Mouse (Mus musculus) midbrain, embryonic 16.5 days (tissue): Measurements from ENCODE around the gene Prr13. TPM values are rescaled to one million over a fixed set of nuclear protein-coding genes. Genes with fewer than 3 reads are reported as not detected.

Source experiments
- ATAC-seq: fragments of 200-750 bp; cut with Nextera tagmentation; 2 replicates; pipeline ENCODE4 v1.8.0; 2017; ENCODE audit warnings: moderate TSS enrichment
- H3K27ac ChIP-seq: fragments of 300-500 bp; sonication (generic); 2 replicates; pipeline ENCODE4 v1.5.1; 2014; ENCODE audit warnings: mild to moderate bottlenecking, low read length, mixed read lengths
- H3K27me3 ChIP-seq: fragments of 300-500 bp; sonication (generic); 2 replicates; pipeline ENCODE4 v1.6.1; 2014; ENCODE audit warnings: low read depth, low read length, mixed read lengths; ENCODE audit not compliant: control insufficient read depth, insufficient read depth
- H3K36me3 ChIP-seq: fragments of 300-500 bp; sonication (generic); 2 replicates; pipeline ENCODE4 v1.6.1; 2014; ENCODE audit warnings: mild to moderate bottlenecking, low read length, moderate library complexity, mixed read lengths; ENCODE audit not compliant: control insufficient read depth, insufficient read depth
- H3K4me1 ChIP-seq: fragments of 300-500 bp; sonication (generic); 2 replicates; pipeline ENCODE4 v1.6.1; 2014; ENCODE audit warnings: mild to moderate bottlenecking, low read length, mixed read lengths; ENCODE audit not compliant: control insufficient read depth, insufficient read depth
- H3K4me2 ChIP-seq: fragments of 300-500 bp; sonication (generic); 2 replicates; pipeline ENCODE4 v1.6.1; 2014; ENCODE audit warnings: mild to moderate bottlenecking, low read length, mixed read lengths
- H3K4me3 ChIP-seq: fragments of 300-500 bp; sonication (generic); 2 replicates; pipeline ENCODE4 v1.5.1; 2014; ENCODE audit warnings: low read depth, mild to moderate bottlenecking, low read length, moderate library complexity, mixed read lengths
- H3K9ac ChIP-seq: fragments of 300-500 bp; sonication (generic); 2 replicates; pipeline ENCODE4 v1.6.1; 2014; ENCODE audit warnings: low read depth, low read length, mixed read lengths
- H3K9me3 ChIP-seq: fragments of 300-500 bp; sonication (generic); replicated peaks from 2 replicates; pipeline ENCODE4 v1.6.1; 2014; ENCODE audit warnings: mild to moderate bottlenecking, low read length, mixed read lengths; ENCODE audit not compliant: control insufficient read depth, poor library complexity, severe bottlenecking
- whole genome bisulfite sequencing: fragments of 180-500 bp; shearing (Covaris S2); extraction: QIAGEN DNeasy Blood & Tissue Kit; methylation state at CpG from one replicate; pipeline ENCODE4 v1.1.7; 2014; 5-methylcytosine and 5-hydroxymethylcytosine counted together
- polyA plus RNA-seq: library from polyadenylated mRNA; unstranded; fragments of >200 nt; fragmentation: Nextera tagmentation; extraction: Ambion mirVana; gene quantifications from 2 replicates; pipeline ENCODE4 v1.2.1, GENCODE M21; 2015

Prr13 gene
- polyA plus RNA-seq, 1 experiment from 2014 or later, result 106 TPM

DNA sequence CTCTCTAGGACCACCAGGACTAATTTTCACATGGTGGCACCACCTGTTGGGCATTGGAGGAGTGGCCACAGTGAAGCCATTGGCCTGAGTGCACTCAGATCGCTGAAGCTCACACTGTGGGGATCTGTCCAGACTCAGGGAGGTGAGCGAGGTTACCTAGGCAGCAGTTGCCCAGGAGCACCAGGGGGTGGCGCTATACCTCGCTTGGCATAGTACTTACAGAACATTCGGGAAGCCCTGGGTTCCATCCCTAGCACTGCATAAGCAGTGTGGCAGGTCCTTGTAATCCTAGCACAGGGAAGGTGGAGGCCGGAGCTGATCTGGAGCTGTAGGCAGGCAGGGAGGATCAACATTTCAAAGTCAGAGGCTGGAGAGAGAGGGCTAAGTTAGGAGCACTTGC is 2.8 kb upstream of the Prr13 start:
- Histone ChIP-seq H3K4me2 (no peak overlapping the region), H3K4me3 (no peak overlapping the region), H3K27ac (no peak overlapping the region), H3K4me1 (peaks cover 17% of the 10 kb centered on the region), H3K9me3 (no peaks in the 10 kb centered on the region), H3K36me3 (no peaks in the 10 kb centered on the region), H3K9ac (no peak overlapping the region), H3K27me3 (no peaks in the 10 kb centered on the region)
- WGBS, result 39% methylated on average over 6 of the region's 6 CpGs
- no peak for ATAC-seq

DNA sequence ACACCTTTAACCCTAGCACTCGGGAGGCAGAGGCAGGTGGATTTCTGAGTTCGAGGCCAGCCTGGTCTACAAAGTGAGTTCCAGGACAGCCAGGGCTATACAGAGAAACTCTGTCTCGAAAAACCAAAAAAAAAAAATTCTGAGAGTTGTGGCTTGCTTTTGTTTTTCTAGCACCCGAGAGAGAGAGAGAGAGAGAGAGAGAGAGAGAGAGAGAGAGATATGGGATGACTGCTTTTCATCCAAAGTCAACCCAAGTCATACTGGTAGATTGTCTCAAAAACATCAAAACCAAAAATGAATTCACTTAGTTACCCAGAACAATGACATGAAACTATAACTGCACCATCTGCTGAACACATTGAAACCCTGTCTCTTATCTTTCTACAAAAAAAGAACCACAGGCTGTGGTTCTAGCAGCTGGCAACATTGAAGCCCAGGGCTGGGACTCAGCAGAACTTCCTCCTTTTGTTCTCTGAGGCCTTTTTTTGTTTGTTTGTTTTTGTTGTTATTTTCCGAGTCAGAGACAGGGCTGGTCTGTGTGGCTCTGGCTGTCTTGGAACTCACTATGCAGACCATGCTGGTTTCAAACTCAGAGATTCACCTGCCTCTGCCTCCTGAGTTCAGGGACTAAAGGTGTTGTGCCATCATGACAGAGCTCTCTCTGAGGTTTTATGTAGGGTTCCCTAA is 635 bp upstream of the Prr13 start:
- peak overlapping the region; percentile 61 for H3K4me2 ChIP-seq
- H3K27me3 ChIP-seq, result no peaks in the 10 kb centered on the region
- peak; percentile 37; the same call in 1 of the 2 replicates for ATAC-seq
- peak overlapping the region; percentile 3; the same call in 1 of the 2 replicates for H3K9ac ChIP-seq
- H3K36me3 ChIP-seq, result peaks cover 2% of the 10 kb centered on the region
- peaks cover 17% of the 10 kb centered on the region for H3K4me1 ChIP-seq
- WGBS, result 84% methylated on average over 5 of the region's 5 CpGs
- peak overlapping the region; percentile 49 for H3K4me3 ChIP-seq
- H3K27ac ChIP-seq, result 0 out of 2 replicates have a peak overlapping the region, but pooled peaks have one; percentile 6
- H3K9me3 ChIP-seq, result no peaks in the 10 kb centered on the region

DNA sequence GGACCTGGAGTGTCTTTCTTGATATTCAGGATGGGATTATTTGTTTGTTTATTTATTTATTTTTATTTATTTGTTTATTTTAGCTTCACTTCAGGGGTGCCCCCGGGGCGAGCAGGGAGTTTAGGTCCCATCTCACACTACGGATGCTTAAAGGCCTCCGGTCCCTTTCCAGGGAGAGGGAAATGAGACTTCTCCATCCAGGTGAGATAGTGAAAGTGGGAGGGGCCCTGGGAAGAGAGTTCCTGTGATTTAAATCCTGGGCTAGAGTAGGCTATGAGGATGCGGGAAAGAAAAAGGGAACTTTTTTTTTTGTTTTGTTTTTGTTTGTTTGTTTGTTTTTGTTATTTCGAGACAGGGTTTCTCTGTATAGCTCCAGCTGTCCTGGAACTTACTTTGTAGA is 553 bp downstream of the Prr13 start:
- 0 out of 2 replicates have a peak, but pooled peaks have one; percentile 47 for ATAC-seq
- peak overlapping the region; percentile 51 for H3K27ac ChIP-seq

DNA sequence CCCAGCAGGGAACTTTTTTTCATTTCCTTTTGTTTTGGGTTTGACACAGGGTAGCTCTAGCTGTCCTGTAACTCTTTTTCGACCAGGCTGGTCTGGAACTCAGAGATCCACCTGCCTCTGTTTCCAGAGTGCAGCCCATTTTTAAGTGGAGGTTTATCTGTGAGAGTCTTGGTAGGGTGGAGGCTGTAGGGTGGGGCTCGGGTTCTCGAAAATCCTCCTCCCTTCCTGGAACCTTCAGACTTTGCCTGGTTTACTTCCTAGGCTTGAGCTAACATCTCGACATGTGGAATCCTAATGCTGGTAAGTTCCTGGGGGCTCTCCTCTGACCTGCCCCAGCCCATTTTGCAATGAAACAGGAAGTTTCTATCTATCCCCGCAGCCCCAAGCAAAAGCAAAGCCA is 1.0 kb downstream of the Prr13 start:
- 73% methylated on average over 5 of the region's 5 CpGs for WGBS

More for the DNA sequence above, 553 bp downstream of the Prr13 start:
- WGBS, result 34% methylated on average over 6 of the region's 6 CpGs
- H3K4me3 ChIP-seq, result peak overlapping the region; percentile 49
- H3K27me3 ChIP-seq, result no peaks in the 10 kb centered on the region
- H3K4me2 ChIP-seq, result peak overlapping the region; percentile 61
- H3K4me1 ChIP-seq, result peaks cover 17% of the 10 kb centered on the region
- peak overlapping the region; percentile 69 for H3K9ac ChIP-seq
- peaks cover 7% of the 10 kb centered on the region for H3K36me3 ChIP-seq
- H3K9me3 ChIP-seq, result no peaks in the 10 kb centered on the region

DNA sequence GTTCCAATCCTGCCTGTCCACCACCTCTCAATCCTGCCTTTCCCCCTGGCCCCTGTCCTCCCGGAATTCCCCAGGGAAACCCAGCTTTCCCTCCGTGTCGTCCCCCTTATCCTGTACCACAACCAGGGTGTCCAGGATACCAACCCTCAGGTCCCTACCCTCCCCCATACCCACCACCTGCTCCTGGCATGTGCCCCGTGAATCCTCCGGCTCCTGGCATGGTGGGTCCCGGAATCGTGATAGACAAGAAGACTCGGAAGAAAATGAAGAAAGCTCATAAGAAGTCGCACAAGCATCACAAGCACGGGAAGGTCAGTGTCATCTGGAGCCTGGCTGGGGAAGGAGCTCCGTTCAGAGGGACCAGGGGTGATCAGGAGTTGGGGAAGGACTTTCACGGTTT is 1.6 kb downstream of the Prr13 start:
- H3K27ac ChIP-seq, result no peak overlapping the region
- H3K4me1 ChIP-seq, result peaks cover 17% of the 10 kb centered on the region
- no peak overlapping the region for H3K9ac ChIP-seq
- H3K27me3 ChIP-seq, result no peaks in the 10 kb centered on the region
- peaks cover 7% of the 10 kb centered on the region for H3K36me3 ChIP-seq
- WGBS, result 83% methylated on average over 12 of the region's 12 CpGs
- ATAC-seq, result no peak
- H3K9me3 ChIP-seq, result no peaks in the 10 kb centered on the region
- H3K4me2 ChIP-seq, result no peak overlapping the region
- no peak overlapping the region for H3K4me3 ChIP-seq

More for the DNA sequence above, 1.0 kb downstream of the Prr13 start:
- Histone ChIP-seq H3K9ac (no peak overlapping the region), H3K4me3 (peak overlapping the region; percentile 49; the same call in 1 of the 2 replicates), H3K27me3 (no peaks in the 10 kb centered on the region), H3K27ac (no peak overlapping the region), H3K4me1 (peaks cover 17% of the 10 kb centered on the region), H3K36me3 (peaks cover 7% of the 10 kb centered on the region), H3K9me3 (no peaks in the 10 kb centered on the region), H3K4me2 (peak overlapping the region; percentile 61)
- ATAC-seq, result no peak

DNA sequence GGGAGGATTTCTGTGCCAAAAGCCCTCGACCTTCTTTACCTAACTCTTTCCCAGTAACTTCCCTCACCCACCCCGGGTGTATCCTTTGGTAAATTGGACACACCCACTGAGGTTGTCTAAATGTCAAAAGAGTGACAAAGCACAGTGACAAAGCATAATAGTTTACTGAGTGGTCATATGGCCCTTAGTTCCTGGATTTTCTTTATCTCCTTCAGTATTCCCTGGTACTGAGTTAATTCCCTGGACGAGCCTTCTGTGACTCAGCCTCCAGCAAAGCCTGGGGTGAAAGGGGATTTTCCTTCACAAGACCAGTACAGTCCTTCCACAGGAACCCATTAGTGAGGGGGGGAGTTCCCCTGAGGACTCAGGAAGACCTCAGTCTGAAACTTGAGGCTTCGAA is 2.1 kb downstream of the Prr13 start:
- WGBS, result 64% methylated on average over 4 of the region's 4 CpGs
- no peak for ATAC-seq
- Histone ChIP-seq H3K4me3 (no peak overlapping the region), H3K4me2 (no peak overlapping the region), H3K27ac (no peak overlapping the region), H3K9ac (no peak overlapping the region), H3K36me3 (peaks cover 7% of the 10 kb centered on the region), H3K4me1 (peaks cover 17% of the 10 kb centered on the region), H3K27me3 (no peaks in the 10 kb centered on the region), H3K9me3 (no peaks in the 10 kb centered on the region)

DNA sequence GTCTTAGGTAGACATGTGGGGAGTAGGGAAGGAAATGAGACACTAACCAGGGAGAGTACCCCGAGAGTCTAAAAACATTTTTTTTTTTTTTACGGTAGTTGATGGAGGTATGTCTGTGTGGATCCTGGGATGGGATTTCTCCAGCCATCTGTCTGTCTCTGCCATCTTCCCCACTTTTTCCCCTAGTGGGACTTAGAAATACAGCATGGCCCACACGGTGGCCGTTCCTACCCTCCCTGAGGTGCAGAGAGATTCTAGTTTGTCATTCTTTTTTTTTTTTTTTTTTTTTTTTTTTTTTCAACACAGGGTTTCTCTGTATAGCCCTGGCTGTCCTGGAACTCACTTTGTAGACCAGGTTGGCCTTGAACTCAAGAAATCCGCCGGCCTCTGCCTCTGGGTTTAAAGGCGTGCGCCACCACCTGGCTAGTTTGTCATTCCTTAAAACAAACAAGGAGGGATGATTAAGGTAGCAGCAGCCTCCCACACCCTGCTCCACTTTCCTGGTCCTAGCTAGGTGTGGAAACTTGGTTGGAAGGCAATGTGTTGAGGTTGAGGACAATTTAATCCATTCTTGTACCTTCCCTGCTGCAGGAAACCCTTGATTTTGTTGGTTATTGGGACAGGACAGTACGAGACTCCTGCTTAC is 2.7 kb downstream of the Prr13 start:
- Histone ChIP-seq H3K9me3 (no peaks in the 10 kb centered on the region), H3K36me3 (peaks cover 7% of the 10 kb centered on the region), H3K4me2 (no peak overlapping the region), H3K9ac (no peak overlapping the region), H3K4me3 (no peak overlapping the region), H3K4me1 (peaks cover 17% of the 10 kb centered on the region), H3K27ac (no peak overlapping the region), H3K27me3 (no peaks in the 10 kb centered on the region)
- 82% methylated on average over 9 of the region's 9 CpGs for WGBS
- no peak for ATAC-seq

DNA sequence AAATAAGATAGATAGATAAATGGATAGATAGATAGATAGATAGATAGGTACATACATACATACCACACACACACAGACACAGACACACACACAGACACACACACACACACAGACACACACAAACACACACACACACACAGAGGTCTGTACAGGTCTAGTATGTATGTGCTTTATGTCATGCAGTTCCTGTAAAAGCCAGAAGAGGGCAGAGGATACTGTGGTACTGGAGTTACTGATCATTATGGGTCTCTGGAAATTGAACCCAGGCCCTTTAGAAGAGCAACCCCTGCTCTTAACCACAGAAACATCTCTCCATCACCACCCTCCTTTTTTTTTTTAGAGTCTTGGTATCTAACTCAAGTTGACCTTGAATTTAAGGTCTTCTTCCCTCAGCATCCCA is 4.8 kb downstream of the Prr13 start:
- no peak overlapping the region for H3K4me3 ChIP-seq
- H3K9ac ChIP-seq, result no peak overlapping the region
- H3K27me3 ChIP-seq, result no peaks in the 10 kb centered on the region
- no peak overlapping the region for H3K4me2 ChIP-seq
- peaks cover 17% of the 10 kb centered on the region for H3K4me1 ChIP-seq
- ATAC-seq, result no peak
- no peaks in the 10 kb centered on the region for H3K9me3 ChIP-seq
- H3K27ac ChIP-seq, result no peak overlapping the region
- H3K36me3 ChIP-seq, result peaks cover 7% of the 10 kb centered on the region

DNA sequence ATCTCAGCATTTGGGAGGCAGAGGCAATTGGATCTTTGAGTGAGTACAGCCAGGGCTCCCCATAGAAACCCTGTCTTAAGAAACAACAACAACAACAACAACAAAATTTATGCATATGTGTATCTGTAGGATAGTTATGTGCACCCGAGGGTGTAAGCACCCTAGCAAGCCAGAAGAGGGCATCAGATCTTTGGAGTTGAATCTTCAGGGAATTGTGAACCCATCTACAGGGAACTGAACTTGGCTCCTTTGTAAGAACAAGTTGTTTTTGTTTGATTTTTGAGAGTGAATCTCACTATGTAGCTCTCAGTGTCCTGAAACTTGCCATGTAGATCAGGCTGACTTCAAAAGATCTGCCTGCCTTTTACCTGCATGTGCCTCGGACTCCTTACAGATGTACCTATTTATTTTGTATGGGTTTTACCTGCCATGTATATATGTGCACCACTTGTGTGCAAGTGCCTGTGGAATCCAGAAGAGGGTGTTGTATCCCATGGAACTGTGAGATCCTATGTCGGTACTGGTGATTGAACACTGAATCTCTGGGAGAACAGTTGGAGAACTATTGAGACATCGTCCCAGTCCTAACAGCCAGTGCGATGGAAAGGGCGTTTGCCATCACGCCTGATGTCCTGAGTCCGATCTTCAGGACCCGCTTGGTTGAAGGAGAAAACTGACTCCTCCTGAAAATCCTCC is 10.0 kb downstream of the Prr13 start:
- Histone ChIP-seq H3K4me2 (no peak overlapping the region), H3K9ac (no peak overlapping the region), H3K36me3 (0 out of 2 replicates have a peak, but pooled peaks cover 1% of the 10 kb centered on the region), H3K27me3 (no peaks in the 10 kb centered on the region), H3K9me3 (no peaks in the 10 kb centered on the region), H3K4me3 (no peak overlapping the region), H3K27ac (no peak overlapping the region), H3K4me1 (peaks cover 16% of the 10 kb centered on the region)
- WGBS, result 97% methylated on average over 9 of the region's 9 CpGs
- no peak for ATAC-seq
